Mouse (Mus musculus) lung, embryonic 15.5 days (tissue): ENCODE results near the gene Inhbc. TPM values are rescaled to one million over a fixed set of nuclear protein-coding genes. Genes with fewer than 3 reads are reported as not detected.
"Not testable (repeated sequence)": the region's sequence is repeated elsewhere in the genome, so short reads cannot be mapped to it uniquely, and the experiment has no call there.

Source experiments
- ATAC-seq: fragments of 200-750 bp; cut with Nextera tagmentation; 2 replicates; pipeline ENCODE4 v1.8.0; 2017; ENCODE audit warnings: moderate number of reproducible peaks, borderline replicate concordance; ENCODE audit not compliant: low FRiP score, low TSS enrichment; ENCODE audit errors: extremely low read depth
- H3K27ac ChIP-seq: fragments of 300-500 bp; sonication (generic); 2 replicates; pipeline ENCODE4 v1.5.1; 2015; ENCODE audit warnings: moderate library complexity, mild to moderate bottlenecking, inconsistent platforms
- H3K27me3 ChIP-seq: fragments of 300-500 bp; sonication (generic); 2 replicates; pipeline ENCODE4 v1.6.1; 2015; ENCODE audit warnings: inconsistent platforms
- H3K36me3 ChIP-seq: fragments of 300-500 bp; sonication (generic); 2 replicates; pipeline ENCODE4 v1.6.1; 2015; ENCODE audit warnings: inconsistent platforms
- H3K4me1 ChIP-seq: fragments of 300-500 bp; sonication (generic); 2 replicates; pipeline ENCODE4 v1.6.1; 2015; ENCODE audit warnings: inconsistent platforms
- H3K4me2 ChIP-seq: fragments of 300-500 bp; sonication (generic); 2 replicates; pipeline ENCODE4 v1.6.1; 2015; ENCODE audit warnings: inconsistent platforms, mild to moderate bottlenecking, moderate library complexity
- H3K4me3 ChIP-seq: fragments of 300-500 bp; sonication (generic); 2 replicates; pipeline ENCODE4 v1.5.1; 2015; ENCODE audit warnings: mild to moderate bottlenecking, inconsistent platforms
- H3K9ac ChIP-seq: fragments of 300-500 bp; sonication (generic); 2 replicates; pipeline ENCODE4 v1.6.1; 2015; ENCODE audit warnings: inconsistent platforms
- H3K9me3 ChIP-seq: fragments of 300-500 bp; sonication (generic); 2 replicates; pipeline ENCODE4 v1.6.1; 2016; ENCODE audit warnings: inconsistent platforms
- WGBS: fragments of 180-500 bp; shearing (Covaris S2); methylation state at CpG from one replicate; pipeline ENCODE4 v1.1.7; 2015; 5-methylcytosine and 5-hydroxymethylcytosine counted together
- polyA plus RNA-seq: library from polyadenylated mRNA; unstranded; fragments of >200 nt; fragmentation: Nextera tagmentation; extraction: Ambion mirVana; gene quantifications from 2 replicates; pipeline ENCODE4 v1.2.1, GENCODE M21; 2015

Gene Inhbc
- polyA plus RNA-seq, 1 experiment from 2014 or later = 0.07 TPM

DNA sequence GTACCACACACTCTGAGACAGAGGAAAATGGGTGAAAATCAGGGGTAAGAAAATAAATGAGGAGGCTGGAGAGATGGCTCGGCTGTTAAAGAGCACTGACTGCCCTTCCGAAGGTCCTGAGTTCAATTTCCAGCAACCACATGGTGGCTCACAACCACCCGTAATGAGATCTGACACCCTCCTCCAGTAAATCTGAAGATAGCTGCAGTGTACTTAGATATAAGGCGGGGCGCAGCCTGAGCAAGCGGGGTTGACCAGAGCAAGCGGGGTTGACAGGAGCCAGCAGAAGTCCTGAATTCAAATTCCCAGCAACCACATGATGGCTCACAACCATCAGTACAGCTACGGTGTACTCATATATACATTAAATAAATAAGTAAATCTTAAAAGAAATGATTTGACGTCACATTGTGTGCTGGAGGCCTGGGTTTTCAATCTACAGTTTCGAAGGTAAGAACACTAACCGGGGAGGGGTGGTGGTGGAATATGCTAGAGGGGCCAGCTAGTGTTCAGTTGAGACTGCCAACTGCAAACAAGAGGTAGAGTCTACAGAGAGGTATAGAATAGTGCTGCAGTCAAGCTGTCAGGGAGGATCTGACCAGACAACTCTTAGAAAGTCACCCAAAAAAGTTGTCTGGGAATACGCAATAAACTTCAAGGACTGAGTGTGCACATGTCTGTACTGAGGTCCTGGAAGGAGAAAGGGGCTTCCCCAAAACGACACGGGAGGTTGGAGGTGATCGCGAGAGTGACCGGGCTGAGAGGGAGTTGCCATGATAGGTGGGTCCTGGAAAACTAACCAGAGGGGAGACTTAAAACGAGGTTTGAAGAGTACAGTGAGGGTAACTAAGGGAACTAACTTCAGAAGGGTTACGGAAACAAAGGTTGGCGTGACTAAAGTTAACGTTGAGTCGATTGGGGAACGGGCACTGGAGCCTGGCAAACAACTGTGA lies 59.4 kb downstream of the Inhbc start:
- peak; percentile 24; the same call in 1 of the 2 replicates for ATAC-seq
- Histone ChIP-seq H3K9me3 (no peaks in the 10 kb centered on the region), H3K27me3 (no peaks in the 10 kb centered on the region), H3K4me3 (peak overlapping the region; percentile 83), H3K27ac (peak overlapping the region; percentile 69), H3K9ac (peak overlapping the region; percentile 85), H3K4me1 (peaks cover 18% of the 10 kb centered on the region), H3K36me3 (peaks cover 37% of the 10 kb centered on the region), H3K4me2 (peak overlapping the region; percentile 64)
- 30% methylated on average over 23 of the region's 23 CpGs for WGBS

DNA sequence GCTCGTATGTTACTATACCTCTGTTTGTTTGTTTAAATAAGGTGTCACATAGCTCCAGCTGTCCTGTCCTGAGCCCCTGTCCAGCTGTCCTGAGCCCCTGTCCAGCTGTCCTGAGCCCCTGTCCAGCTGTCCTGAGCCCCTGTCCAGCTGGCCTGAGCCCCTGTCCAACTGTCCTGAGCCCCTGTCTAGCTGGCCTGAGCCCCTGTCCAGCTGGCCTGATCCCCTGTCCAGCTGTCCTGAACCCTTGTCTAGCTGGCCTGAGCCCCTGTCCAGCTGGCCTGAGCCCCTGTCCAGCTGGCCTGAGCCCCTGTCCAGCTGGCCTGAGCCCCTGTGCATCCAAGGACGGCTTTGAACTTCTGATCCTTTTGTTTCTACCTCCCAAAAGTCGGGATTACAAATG lies 61.1 kb downstream of the Inhbc start:
- Histone ChIP-seq H3K4me1 (peaks cover 18% of the 10 kb centered on the region), H3K36me3 (peaks cover 54% of the 10 kb centered on the region)
- not testable (repeated sequence) for H3K9me3 ChIP-seq, H3K27me3 ChIP-seq, ATAC-seq, H3K4me2 ChIP-seq, H3K9ac ChIP-seq, H3K4me3 ChIP-seq, H3K27ac ChIP-seq
- WGBS = 85% methylated on average over 3 of the region's 3 CpGs

Other genes starting within 250 kb of the Inhbc start
- gene Os9, start 249.3 kb downstream of the Inhbc start, polyA plus RNA-seq = 90.1 and 101 TPM in 2 replicates
- 2.8 and 3.6 TPM in 2 replicates for gene B4galnt1, start 205.2 kb downstream of the Inhbc start, polyA plus RNA-seq
- 0.86 and 0.93 TPM in 2 replicates for gene Slc26a10, start 189.8 kb downstream of the Inhbc start, polyA plus RNA-seq
- 55.4 and 59.0 TPM in 2 replicates for gene Arhgef25, start 180.3 kb downstream of the Inhbc start, polyA plus RNA-seq
- 73.9 and 82.6 TPM in 2 replicates for gene Dtx3, start 174.7 kb downstream of the Inhbc start, polyA plus RNA-seq
- 24.4 and 27.2 TPM in 2 replicates for gene Pip4k2c, start 158.8 kb downstream of the Inhbc start, polyA plus RNA-seq
- 0.70 and 1.3 TPM in 2 replicates for gene Kif5a, start 107.1 kb downstream of the Inhbc start, polyA plus RNA-seq
- gene Dctn2, start 104.1 kb downstream of the Inhbc start, polyA plus RNA-seq = 184 and 189 TPM in 2 replicates
- 13.3 and 18.8 TPM in 2 replicates for gene Mbd6, start 81.4 kb downstream of the Inhbc start, polyA plus RNA-seq
- gene Mars, start 58.6 kb downstream of the Inhbc start, polyA plus RNA-seq = 104 and 108 TPM in 2 replicates
- 3.5 and 6.9 TPM in 2 replicates for gene Arhgap9, start 48.5 kb downstream of the Inhbc start, polyA plus RNA-seq
- gene Gli1, start 28.5 kb downstream of the Inhbc start, polyA plus RNA-seq = 10.4 and 11.5 TPM in 2 replicates
- gene Inhbe, start 16.0 kb downstream of the Inhbc start, polyA plus RNA-seq = not detected in 2 replicates
- gene R3hdm2, start 9.9 kb upstream of the Inhbc start, polyA plus RNA-seq = 29.0 and 30.1 TPM in 2 replicates
- 0.64 and 1.0 TPM in 2 replicates for gene Stac3, start 131.3 kb upstream of the Inhbc start, polyA plus RNA-seq
- gene Ndufa4l2, start 144.5 kb upstream of the Inhbc start, polyA plus RNA-seq = 89.4 and 100 TPM in 2 replicates
- 110 and 111 TPM in 2 replicates for gene Shmt2, start 152.0 kb upstream of the Inhbc start, polyA plus RNA-seq
- gene Nxph4, start 164.1 kb upstream of the Inhbc start, polyA plus RNA-seq = 1.3 and 1.9 TPM in 2 replicates